Mouse (Mus musculus): ENCODE data around the gene Caskin2.
"Not testable (repeated sequence)": the region's sequence is repeated elsewhere in the genome, so short reads cannot be mapped to it uniquely, and the experiment has no call there.

Caskin2 gene

GRCm38 (mm10) chr11:115813507-115814296, at the start of gene Caskin2:
Gene Caskin2 (minus strand): TSS chr11:115813639.
- peak; percentile 87 for DNase-seq (ENCODE audit: low spot score)

GRCm38 (mm10) chr11:115859143-115859945, 45.9 kb upstream of the Caskin2 start:
- peak; percentile 73 for DNase-seq (ENCODE audit: low spot score)

- DNase-seq (ENCODE audit: low spot score): no peak
Observed at GRCm38 (mm10) chr11:115858354-115858753, 44.9 kb upstream of the Caskin2 start, which contains the start of gene Myo15b. Gene Myo15b (plus strand): TSS chr11:115858406.

GRCm38 (mm10) chr11:115857936-115858335, 44.5 kb upstream of the Caskin2 start:
- no peak for DNase-seq (ENCODE audit: low spot score)

- DNase-seq (ENCODE audit: low spot score): not testable (repeated sequence)
Observed at GRCm38 (mm10) chr11:115857146-115857545, 43.7 kb upstream of the Caskin2 start.

- no peak for DNase-seq (ENCODE audit: low spot score)
Observed at GRCm38 (mm10) chr11:115854674-115855073, 41.2 kb upstream of the Caskin2 start.

- DNase-seq (ENCODE audit: low spot score): no peak
Observed at GRCm38 (mm10) chr11:115845819-115846218, 32.4 kb upstream of the Caskin2 start.

- DNase-seq (ENCODE audit: low spot score): no peak
Observed at GRCm38 (mm10) chr11:115844240-115844639, 30.8 kb upstream of the Caskin2 start.

GRCm38 (mm10) chr11:115843891-115844239, 30.4 kb upstream of the Caskin2 start:
- no peak for DNase-seq (ENCODE audit: low spot score)

- no peak for DNase-seq (ENCODE audit: low spot score)
Observed at GRCm38 (mm10) chr11:115843141-115843890, 29.9 kb upstream of the Caskin2 start.

GRCm38 (mm10) chr11:115841961-115842550, 28.6 kb upstream of the Caskin2 start:
- DNase-seq (ENCODE audit: low spot score): peak; percentile 38

- DNase-seq (ENCODE audit: low spot score): no peak
Observed at GRCm38 (mm10) chr11:115841044-115841443, 27.6 kb upstream of the Caskin2 start.

- no peak for DNase-seq (ENCODE audit: low spot score)
Observed at GRCm38 (mm10) chr11:115839732-115840131, 26.3 kb upstream of the Caskin2 start.

GRCm38 (mm10) chr11:115838895-115839311, 25.5 kb upstream of the Caskin2 start:
- DNase-seq (ENCODE audit: low spot score): no peak

GRCm38 (mm10) chr11:115837606-115838345, 24.3 kb upstream of the Caskin2 start:
- no peak for DNase-seq (ENCODE audit: low spot score)

- DNase-seq (ENCODE audit: low spot score): no peak
Observed at GRCm38 (mm10) chr11:115836656-115837395, 23.4 kb upstream of the Caskin2 start.

GRCm38 (mm10) chr11:115834033-115834432, 20.6 kb upstream of the Caskin2 start:
- DNase-seq (ENCODE audit: low spot score): no peak

GRCm38 (mm10) chr11:115833021-115833513, 19.6 kb upstream of the Caskin2 start:
- no peak for DNase-seq (ENCODE audit: low spot score)

GRCm38 (mm10) chr11:115832523-115832922, 19.1 kb upstream of the Caskin2 start:
- no peak for DNase-seq (ENCODE audit: low spot score)

GRCm38 (mm10) chr11:115832064-115832463, 18.6 kb upstream of the Caskin2 start:
- no peak for DNase-seq (ENCODE audit: low spot score)
